Mouse (Mus musculus): ENCODE results near the gene Ptpn5. TPM values are rescaled to one million over a fixed set of nuclear protein-coding genes. Genes with fewer than 3 reads are reported as not detected.

The Ptpn5 gene
- polyA plus RNA-seq, 1 experiment from 2014 or later = 0.39 TPM

- no peak for ATAC-seq (ENCODE audit: insufficient number of reproducible peaks, low FRiP score, low TSS enrichment, low read depth)
- DNase-seq (ENCODE audit: low spot score) = no peak
- 84% methylated on average over 4 of the region's 4 CpGs for WGBS
- Histone ChIP-seq H3K27me3 (ENCODE audit: control insufficient read depth, insufficient read depth, low read length) (no peaks in the 10 kb centered on the region), H3K36me3 (ENCODE audit: control insufficient read depth, insufficient read depth, low read length) (no peaks in the 10 kb centered on the region), H3K4me1 (ENCODE audit: control insufficient read depth, insufficient read depth, low read length) (no peaks in the 10 kb centered on the region), H3K9me3 (ENCODE audit: control insufficient read depth, low read length) (no peaks in the 10 kb centered on the region), H3K27ac (replicated peaks; ENCODE audit: low read depth, low read length) (no peak overlapping the region), H3K4me2 (ENCODE audit: low read depth, severe bottlenecking) (no peak overlapping the region), H3K9ac (ENCODE audit: low read length) (no peak overlapping the region), H3K4me3 (ENCODE audit: low read depth, low read length) (no peak overlapping the region)
Measured at GRCm38 (mm10) chr7:47031371-47031770, 102.1 kb downstream of the Ptpn5 start.

GRCm38 (mm10) chr7:47030517-47031193, 102.8 kb downstream of the Ptpn5 start:
- no peak overlapping the region for H3K4me3 ChIP-seq (ENCODE audit: low read depth, low read length)
- DNase-seq (ENCODE audit: low spot score) = no peak
- no peaks in the 10 kb centered on the region for H3K27me3 ChIP-seq (ENCODE audit: control insufficient read depth, insufficient read depth, low read length)
- H3K4me2 ChIP-seq (ENCODE audit: low read depth, severe bottlenecking) = no peak overlapping the region
- no peaks in the 10 kb centered on the region for H3K4me1 ChIP-seq (ENCODE audit: control insufficient read depth, insufficient read depth, low read length)
- H3K9me3 ChIP-seq (ENCODE audit: control insufficient read depth, low read length) = no peaks in the 10 kb centered on the region
- WGBS = 88% methylated on average over 9 of the region's 9 CpGs
- no peaks in the 10 kb centered on the region for H3K36me3 ChIP-seq (ENCODE audit: control insufficient read depth, insufficient read depth, low read length)
- no peak overlapping the region for H3K27ac ChIP-seq (replicated peaks; ENCODE audit: low read depth, low read length)
- no peak for ATAC-seq (ENCODE audit: insufficient number of reproducible peaks, low FRiP score, low TSS enrichment, low read depth)
- no peak overlapping the region for H3K9ac ChIP-seq (ENCODE audit: low read length)

Small RNAs within 50 kb of the gene (microRNA-seq; reads per million reads assigned to microRNA genes)
- gene Mir7056 = not detected

Other genes with a start within 250 kb of the Ptpn5 start
- 268 and 272 TPM in 2 replicates for gene Tsg101, start 213.7 kb downstream of the Ptpn5 start, polyA plus RNA-seq (2014; fragmentation: Nextera tagmentation; extraction: Ambion mirVana)
- 14.3 and 15.2 TPM in 2 replicates for gene Uevld, start 175.2 kb downstream of the Ptpn5 start, polyA plus RNA-seq (2014; fragmentation: Nextera tagmentation; extraction: Ambion mirVana)
- gene Gm9999, start 150.1 kb downstream of the Ptpn5 start, polyA plus RNA-seq (2014; fragmentation: Nextera tagmentation; extraction: Ambion mirVana) = not detected in 2 replicates
- 12.2 and 14.0 TPM in 2 replicates for gene Spty2d1, start 125.3 kb downstream of the Ptpn5 start, polyA plus RNA-seq (2014; fragmentation: Nextera tagmentation; extraction: Ambion mirVana)
- gene Tmem86a, start 83.1 kb downstream of the Ptpn5 start, polyA plus RNA-seq (2014; fragmentation: Nextera tagmentation; extraction: Ambion mirVana) = 8.2 and 9.8 TPM in 2 replicates
- not detected in 2 replicates for gene Mrgpra6, start 71.2 kb upstream of the Ptpn5 start, polyA plus RNA-seq (2014; fragmentation: Nextera tagmentation; extraction: Ambion mirVana)
- gene Mrgpra9, start 119.2 kb upstream of the Ptpn5 start, polyA plus RNA-seq (2014; fragmentation: Nextera tagmentation; extraction: Ambion mirVana) = not detected in 2 replicates
- gene Mrgpra1, start 220.6 kb upstream of the Ptpn5 start, polyA plus RNA-seq (2014; fragmentation: Nextera tagmentation; extraction: Ambion mirVana) = not detected in 2 replicates